Mouse (Mus musculus) neural tube, embryonic 12.5 days (tissue): ENCODE results near the gene Phkb. TPM values are rescaled to one million over a fixed set of nuclear protein-coding genes. Genes with fewer than 3 reads are reported as not detected.

Experiments used
- ATAC-seq: fragments of 200-750 bp; cut with Nextera tagmentation; 2 replicates; pipeline ENCODE4 v1.8.0; 2017; ENCODE audit warnings: low read depth, mild to moderate bottlenecking, moderate TSS enrichment, moderate library complexity; ENCODE audit not compliant: low FRiP score
- H3K27ac ChIP-seq: fragments of 300-500 bp; sonication (generic); 2 replicates; pipeline ENCODE4 v1.5.1; 2016
- H3K27me3 ChIP-seq: fragments of 300-500 bp; sonication (generic); replicated peaks from 2 replicates; pipeline ENCODE4 v1.6.1; 2016; ENCODE audit warnings: mild to moderate bottlenecking
- H3K36me3 ChIP-seq: fragments of 300-500 bp; sonication (generic); 2 replicates; pipeline ENCODE4 v1.6.1; 2016; ENCODE audit warnings: mild to moderate bottlenecking
- H3K4me1 ChIP-seq: fragments of 300-500 bp; sonication (generic); 2 replicates; pipeline ENCODE4 v1.6.1; 2016
- H3K4me2 ChIP-seq: fragments of 300-500 bp; sonication (generic); replicated peaks from 2 replicates; pipeline ENCODE4 v1.6.1; 2016; ENCODE audit warnings: mild to moderate bottlenecking
- H3K4me3 ChIP-seq: fragments of 300-500 bp; sonication (generic); 2 replicates; pipeline ENCODE4 v1.5.1; 2016
- H3K9ac ChIP-seq: fragments of 300-500 bp; sonication (generic); 2 replicates; pipeline ENCODE4 v1.6.1; 2016; ENCODE audit warnings: mild to moderate bottlenecking
- H3K9me3 ChIP-seq: fragments of 300-500 bp; sonication (generic); 2 replicates; pipeline ENCODE4 v1.6.1; 2016; ENCODE audit warnings: mild to moderate bottlenecking
- WGBS: fragments of 180-500 bp; shearing (Covaris S2); methylation state at CpG from one replicate; pipeline ENCODE4 v1.1.7; 2016; 5-methylcytosine and 5-hydroxymethylcytosine counted together
- polyA plus RNA-seq: library from polyadenylated mRNA; unstranded; fragments of >200 nt; fragmentation: Nextera tagmentation; extraction: Ambion mirVana; gene quantifications from 2 replicates; pipeline ENCODE4 v1.2.1, GENCODE M21; 2016

The Phkb gene
- polyA plus RNA-seq, 1 experiment from 2014 or later = 39.7 TPM

- H3K9ac ChIP-seq = no peak overlapping the region
- WGBS = 91% methylated on average over 4 of the region's 4 CpGs
Measured at GRCm38 (mm10) chr8:85959880-85960279, 119.1 kb downstream of the Phkb start.

GRCm38 (mm10) chr8:85977588-85978077, 136.9 kb downstream of the Phkb start:
- Histone ChIP-seq H3K27me3 (no peaks in the 10 kb centered on the region), H3K36me3 (peaks cover 4% of the 10 kb centered on the region; the same call in 1 of the 2 replicates), H3K4me1 (no peaks in the 10 kb centered on the region), H3K27ac (no peak overlapping the region), H3K4me2 (no peak overlapping the region), H3K9ac (no peak overlapping the region), H3K9me3 (no peaks in the 10 kb centered on the region), H3K4me3 (no peak overlapping the region)
- WGBS = 90% methylated on average over 4 of the region's 4 CpGs
- no peak for ATAC-seq

More at GRCm38 (mm10) chr8:85959880-85960279, 119.1 kb downstream of the Phkb start:
- Histone ChIP-seq H3K9me3 (no peaks in the 10 kb centered on the region), H3K4me1 (no peaks in the 10 kb centered on the region), H3K27ac (no peak overlapping the region), H3K4me3 (no peak overlapping the region), H3K27me3 (no peaks in the 10 kb centered on the region), H3K36me3 (no peaks in the 10 kb centered on the region), H3K4me2 (no peak overlapping the region)
- no peak for ATAC-seq

GRCm38 (mm10) chr8:85992911-85993310, 152.2 kb downstream of the Phkb start:
- no peak overlapping the region for H3K4me3 ChIP-seq
- WGBS = 89% methylated on average over 1 of the region's 1 CpGs
- no peaks in the 10 kb centered on the region for H3K9me3 ChIP-seq
- H3K27me3 ChIP-seq = no peaks in the 10 kb centered on the region
- no peak overlapping the region for H3K9ac ChIP-seq
- no peak for ATAC-seq
- H3K27ac ChIP-seq = no peak overlapping the region
- H3K36me3 ChIP-seq = no peaks in the 10 kb centered on the region
- no peak overlapping the region for H3K4me2 ChIP-seq
- no peaks in the 10 kb centered on the region for H3K4me1 ChIP-seq

GRCm38 (mm10) chr8:85993661-85994060, 152.9 kb downstream of the Phkb start:
- WGBS = 100% methylated on average over 1 of the region's 1 CpGs
- H3K36me3 ChIP-seq = no peaks in the 10 kb centered on the region

GRCm38 (mm10) chr8:85995971-85996370, 155.2 kb downstream of the Phkb start:
- ATAC-seq = no peak
- Histone ChIP-seq H3K4me1 (no peaks in the 10 kb centered on the region), H3K27me3 (no peaks in the 10 kb centered on the region), H3K27ac (no peak overlapping the region), H3K9me3 (no peaks in the 10 kb centered on the region), H3K36me3 (no peaks in the 10 kb centered on the region), H3K9ac (no peak overlapping the region), H3K4me2 (no peak overlapping the region), H3K4me3 (no peak overlapping the region)
- 87% methylated on average over 1 of the region's 1 CpGs for WGBS

More at GRCm38 (mm10) chr8:85993661-85994060, 152.9 kb downstream of the Phkb start:
- H3K27me3 ChIP-seq = no peaks in the 10 kb centered on the region
- no peak overlapping the region for H3K4me2 ChIP-seq
- H3K9me3 ChIP-seq = no peaks in the 10 kb centered on the region
- no peaks in the 10 kb centered on the region for H3K4me1 ChIP-seq
- H3K27ac ChIP-seq = no peak overlapping the region
- no peak for ATAC-seq
- H3K9ac ChIP-seq = no peak overlapping the region
- no peak overlapping the region for H3K4me3 ChIP-seq

- H3K4me2 ChIP-seq = no peak overlapping the region
- H3K9me3 ChIP-seq = no peaks in the 10 kb centered on the region
- no peak for ATAC-seq
- H3K36me3 ChIP-seq = no peaks in the 10 kb centered on the region
- H3K27me3 ChIP-seq = no peaks in the 10 kb centered on the region
- no peak overlapping the region for H3K4me3 ChIP-seq
- no peak overlapping the region for H3K9ac ChIP-seq
- no peaks in the 10 kb centered on the region for H3K4me1 ChIP-seq
- H3K27ac ChIP-seq = no peak overlapping the region
Measured at GRCm38 (mm10) chr8:86006485-86006884, 165.7 kb downstream of the Phkb start.

GRCm38 (mm10) chr8:86016806-86017205, 176.0 kb downstream of the Phkb start:
- WGBS = 75% methylated on average over 2 of the region's 2 CpGs
- peaks cover 2% of the 10 kb centered on the region; the same call in 1 of the 2 replicates for H3K36me3 ChIP-seq
- ATAC-seq = no peak
- no peaks in the 10 kb centered on the region for H3K9me3 ChIP-seq
- H3K4me1 ChIP-seq = no peaks in the 10 kb centered on the region
- no peak overlapping the region for H3K4me2 ChIP-seq
- H3K4me3 ChIP-seq = no peak overlapping the region
- no peak overlapping the region for H3K9ac ChIP-seq
- H3K27ac ChIP-seq = no peak overlapping the region
- no peaks in the 10 kb centered on the region for H3K27me3 ChIP-seq

- no peak overlapping the region for H3K9ac ChIP-seq
- peaks cover 2% of the 10 kb centered on the region; the same call in 1 of the 2 replicates for H3K36me3 ChIP-seq
- no peak for ATAC-seq
Measured at GRCm38 (mm10) chr8:86028646-86029312, 188.0 kb downstream of the Phkb start.

GRCm38 (mm10) chr8:86029451-86029850, 188.7 kb downstream of the Phkb start:
- no peak overlapping the region for H3K27ac ChIP-seq
- no peak overlapping the region for H3K4me2 ChIP-seq
- H3K9ac ChIP-seq = no peak overlapping the region
- H3K27me3 ChIP-seq = no peaks in the 10 kb centered on the region
- no peaks in the 10 kb centered on the region for H3K4me1 ChIP-seq
- no peak for ATAC-seq
- H3K36me3 ChIP-seq = peaks cover 2% of the 10 kb centered on the region; the same call in 1 of the 2 replicates
- H3K9me3 ChIP-seq = no peaks in the 10 kb centered on the region
- 97% methylated on average over 7 of the region's 7 CpGs for WGBS
- no peak overlapping the region for H3K4me3 ChIP-seq

More at GRCm38 (mm10) chr8:86028646-86029312, 188.0 kb downstream of the Phkb start:
- H3K4me2 ChIP-seq = no peak overlapping the region
- H3K4me1 ChIP-seq = no peaks in the 10 kb centered on the region
- no peaks in the 10 kb centered on the region for H3K9me3 ChIP-seq
- no peaks in the 10 kb centered on the region for H3K27me3 ChIP-seq
- no peak overlapping the region for H3K27ac ChIP-seq
- WGBS = 90% methylated on average over 6 of the region's 6 CpGs
- no peak overlapping the region for H3K4me3 ChIP-seq

- 86% methylated on average over 6 of the region's 6 CpGs for WGBS
- no peaks in the 10 kb centered on the region for H3K27me3 ChIP-seq
- H3K9ac ChIP-seq = no peak overlapping the region
- 0 out of 2 replicates have a peak, but pooled peaks cover 2% of the 10 kb centered on the region for H3K36me3 ChIP-seq
- H3K27ac ChIP-seq = no peak overlapping the region
- no peak overlapping the region for H3K4me3 ChIP-seq
- no peak overlapping the region for H3K4me2 ChIP-seq
- H3K9me3 ChIP-seq = no peaks in the 10 kb centered on the region
- no peaks in the 10 kb centered on the region for H3K4me1 ChIP-seq
- no peak for ATAC-seq
Measured at GRCm38 (mm10) chr8:86034662-86035365, 194.1 kb downstream of the Phkb start.

GRCm38 (mm10) chr8:86035371-86035770, 194.6 kb downstream of the Phkb start:
- H3K36me3 ChIP-seq = 0 out of 2 replicates have a peak, but pooled peaks cover 2% of the 10 kb centered on the region
- H3K9me3 ChIP-seq = no peaks in the 10 kb centered on the region
- no peaks in the 10 kb centered on the region for H3K4me1 ChIP-seq
- H3K27me3 ChIP-seq = no peaks in the 10 kb centered on the region
- H3K9ac ChIP-seq = no peak overlapping the region
- no peak for ATAC-seq
- WGBS = 89% methylated on average over 4 of the region's 4 CpGs
- no peak overlapping the region for H3K4me2 ChIP-seq
- H3K4me3 ChIP-seq = no peak overlapping the region
- H3K27ac ChIP-seq = no peak overlapping the region

- Histone ChIP-seq H3K27me3 (no peaks in the 10 kb centered on the region), H3K4me2 (no peak overlapping the region), H3K27ac (no peak overlapping the region), H3K9ac (no peak overlapping the region), H3K4me1 (0 out of 2 replicates have a peak, but pooled peaks cover 3% of the 10 kb centered on the region), H3K36me3 (no peaks in the 10 kb centered on the region), H3K9me3 (no peaks in the 10 kb centered on the region), H3K4me3 (no peak overlapping the region)
- no peak for ATAC-seq
- WGBS = 92% methylated on average over 3 of the region's 3 CpGs
Measured at GRCm38 (mm10) chr8:86038462-86038861, 197.7 kb downstream of the Phkb start.
